Mouse (Mus musculus): ENCODE measurements around the gene Zfp839.

GRCm38 (mm10) chr12:110885251-110885650 is 35.2 kb downstream of the Zfp839 start:
- TF ChIP-seq POLR2A (IDR thresholded peaks at IDR 0.05; ENCODE audit: control insufficient read depth, extremely low read depth, insufficient read depth, low read length, poor library complexity) = no peak
- no peak for TF ChIP-seq CTCF (IDR thresholded peaks at IDR 0.05; ENCODE audit: borderline replicate concordance, control insufficient read depth, extremely low read depth, insufficient read depth, low read length, poor library complexity)

Measured in thymus, adult 2 months (tissue).